Mouse (Mus musculus): ENCODE data around the gene Itpr3.

GRCm38 (mm10) chr17:27134187-27134586 lies 77.1 kb downstream of the Itpr3 start:
- TF ChIP-seq EP300 (IDR thresholded peaks at IDR 0.05; ENCODE audit: low read depth): no peak
- TF ChIP-seq CTCF (IDR thresholded peaks at IDR 0.05; ENCODE audit: low read depth): no peak

Measured in liver, postnatal 0 days (tissue).